8 mouse cellular contexts compared by ENCODE assay signal in the genomic region with DNA sequence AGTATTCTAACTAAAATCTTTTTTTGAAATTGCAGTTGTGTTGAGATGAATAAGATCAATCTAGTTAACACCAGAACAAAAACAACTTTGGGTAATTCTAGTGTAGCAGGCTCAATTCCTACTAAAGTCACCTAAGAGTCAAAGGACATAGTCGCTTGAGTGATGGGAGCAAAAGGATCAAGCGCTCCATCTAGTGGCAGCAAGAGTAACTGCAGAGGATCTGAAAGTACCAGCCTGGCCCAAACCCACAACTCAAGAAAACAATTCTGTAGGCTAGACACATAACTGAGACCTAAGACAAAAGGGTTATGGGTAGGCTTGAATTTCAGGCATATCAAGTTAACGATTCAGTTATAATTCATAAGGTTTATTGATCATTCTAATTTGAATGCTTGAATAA. TPM values are rescaled to one million over a fixed set of nuclear protein-coding genes. Genes with fewer than 3 reads are reported as not detected.
DNase-seq lines count a peak whose midpoint lies in the region; ATAC-seq and TF ChIP-seq lines count a peak whose summit lies in the region.
"Had no signal": no experiment of that assay in that cellular context is flagged by ENCODE, and none has a peak within 500 bp of the region (broad histone marks: within the 10 kb centered on the region; RNA-seq: fewer than 3 reads in every experiment).

No protein-coding gene starts in this region.

- no peaks in the 10 kb centered on the region for H3K36me3 ChIP-seq in kidney, embryonic 16.5 days (ENCODE audit: insufficient read depth, low read length)
- H3K36me3 ChIP-seq in lung, embryonic 14.5 days (ENCODE audit: insufficient read depth) = no peaks in the 10 kb centered on the region
- H3K36me3 ChIP-seq: limb, embryonic 13.5 days had no signal

- no peak overlapping the region for H3K27ac ChIP-seq in kidney, embryonic 16.5 days (ENCODE audit: low read length)
- no peak overlapping the region for H3K27ac ChIP-seq in lung, embryonic 14.5 days (ENCODE audit: low read depth)
- H3K27ac ChIP-seq: limb, embryonic 13.5 days had no signal

- peak; percentile 54; the same call in 1 of the 2 replicates for ATAC-seq in kidney, embryonic 16.5 days (ENCODE audit: low FRiP score, low TSS enrichment)
- ATAC-seq in lung, embryonic 14.5 days (ENCODE audit: insufficient read depth) = peak; percentile 58

- H3K9me3 ChIP-seq in kidney, embryonic 16.5 days (ENCODE audit: low read length) = no peaks in the 10 kb centered on the region
- H3K9me3 ChIP-seq in lung, embryonic 14.5 days (ENCODE audit: low read depth, low read length) = no peaks in the 10 kb centered on the region
- H3K9me3 ChIP-seq: limb, embryonic 13.5 days had no signal

- H3K9ac ChIP-seq in kidney, embryonic 16.5 days (replicated peaks; ENCODE audit: low read length) = no peak overlapping the region
- no peak overlapping the region for H3K9ac ChIP-seq in lung, embryonic 14.5 days
- H3K9ac ChIP-seq: limb, embryonic 13.5 days had no signal

- peak; percentile 43 to 59 for DNase-seq in CD8-positive naive resting alpha-beta T cell, adult 2 months (ENCODE audit: low read depth in 2 of 2, low spot score in 2 of 2)
- peak; percentile 74 for DNase-seq in MN1 (ENCODE audit: low spot score)
- peak; percentile 76 to 82 for DNase-seq in cerebellum, postnatal 10 days
- DNase-seq in gastrocnemius, postnatal 14 days = peak; percentile 14
- DNase-seq in lung, embryonic 14.5 days = peak; percentile 80
- peak; percentile 45 for DNase-seq in retina, adult 2 months (ENCODE audit: low read depth, low spot score)

- intact Hi-C loops in gastrocnemius, postnatal 14 days (cut with DNase I; ENCODE audit: low total_unique reads) = loop anchor here (5.0 to 10.0 kb wide), 2 partner anchors 81 to 248 kb away; no protein-coding TSS in a partner anchor

- no peak overlapping the region for H3K4me2 ChIP-seq in kidney, embryonic 16.5 days (replicated peaks; ENCODE audit: low read depth, low read length)
- no peak overlapping the region for H3K4me2 ChIP-seq in lung, embryonic 14.5 days
- H3K4me2 ChIP-seq: limb, embryonic 13.5 days had no signal

- H3K4me1 ChIP-seq in kidney, embryonic 16.5 days (ENCODE audit: insufficient read depth, low read length) = no peaks in the 10 kb centered on the region
- no peaks in the 10 kb centered on the region for H3K4me1 ChIP-seq in lung, embryonic 14.5 days (ENCODE audit: insufficient read depth)
- H3K4me1 ChIP-seq: limb, embryonic 13.5 days had no signal

- TF ChIP-seq CTCF in lung, embryonic 14.5 days (IDR thresholded peaks at IDR 0.05; ENCODE audit: low read depth) = peak; percentile 89

- H3K4me3 ChIP-seq in kidney, embryonic 16.5 days (ENCODE audit: low read length) = no peak overlapping the region
- no peak overlapping the region for H3K4me3 ChIP-seq in lung, embryonic 14.5 days (ENCODE audit: low read depth, low read length)
- H3K4me3 ChIP-seq: limb, embryonic 13.5 days had no signal

- 2% methylated on average over 3 of the region's 3 CpGs for WGBS in kidney, embryonic 16.5 days
- WGBS in lung, embryonic 14.5 days = 2% methylated on average over 3 of the region's 3 CpGs

- no peaks in the 10 kb centered on the region for H3K27me3 ChIP-seq in kidney, embryonic 16.5 days (ENCODE audit: insufficient read depth, low read length)
- H3K27me3 ChIP-seq in lung, embryonic 14.5 days (ENCODE audit: insufficient read depth, low read length) = no peaks in the 10 kb centered on the region
- H3K27me3 ChIP-seq: limb, embryonic 13.5 days had no signal

RNA-seq across cellular contexts. Expression of a gene that starts 20.9 kb away (rescaled TPM):
- 100 to 1,000 TPM in 1 of 2 experiments, 10 to 100 TPM in 1; 77.2 to 102 TPM for total RNA-seq in gastrocnemius, postnatal 14 days (2021)
- polyA plus RNA-seq in kidney, embryonic 16.5 days (2015; fragmentation: Nextera tagmentation; extraction: Ambion mirVana) = 7.8 and 9.8 TPM in 2 replicates
- polyA plus RNA-seq in lung, embryonic 14.5 days (2014; fragmentation: Nextera tagmentation; extraction: Ambion mirVana) = 6.7 and 8.4 TPM in 2 replicates

RNA-seq across cellular contexts. Expression of a gene that starts 57.8 kb away (rescaled TPM):
- not detected for total RNA-seq in gastrocnemius, postnatal 14 days (2021)
- polyA plus RNA-seq in kidney, embryonic 16.5 days (2015; fragmentation: Nextera tagmentation; extraction: Ambion mirVana) = not detected in 2 replicates
- polyA plus RNA-seq in lung, embryonic 14.5 days (2014; fragmentation: Nextera tagmentation; extraction: Ambion mirVana) = not detected in 2 replicates
- polyA plus RNA-seq: limb, embryonic 13.5 days had no signal

Comparison
In these comparisons a context has a peak if more than half of its experiments do, and no peak if none do; other contexts are left out.
1. DNase-seq: peak in every context shown above with its lines; median percentile 80 in lung, embryonic 14.5 days; 79 in cerebellum, postnatal 10 days; 74 in MN1; 51 in CD8-positive naive resting alpha-beta T cell, adult 2 months; 45 in retina, adult 2 months; 14 in gastrocnemius, postnatal 14 days.